Mouse (Mus musculus) c-Kit-negative CD71-positive TER-119-positive erythroid progenitor cells, embryonic 14.5 days (primary cell): Measurements from ENCODE around the gene Chst14.

Source experiments
- DNase-seq: peaks from one replicate; pipeline ENCODE4 v3.0.0-alpha.2; 2013; ENCODE audit warnings: low read depth, low spot score

The Chst14 gene

GRCm38 (mm10) chr2:118905433-118906117 is 20.7 kb upstream of the Chst14 start:
- no peak for DNase-seq

GRCm38 (mm10) chr2:118906118-118906492 is 20.2 kb upstream of the Chst14 start:
- no peak for DNase-seq

GRCm38 (mm10) chr2:118907781-118908180 is 18.5 kb upstream of the Chst14 start:
- DNase-seq: no peak

GRCm38 (mm10) chr2:118909151-118909550 is 17.1 kb upstream of the Chst14 start:
- DNase-seq: no peak

GRCm38 (mm10) chr2:118910605-118911278 is 15.6 kb upstream of the Chst14 start:
- no peak for DNase-seq

GRCm38 (mm10) chr2:118912706-118913105 is 13.6 kb upstream of the Chst14 start:
- DNase-seq: no peak

GRCm38 (mm10) chr2:118913551-118914276 is 12.6 kb upstream of the Chst14 start:
- DNase-seq: no peak

- DNase-seq: no peak
Observed at GRCm38 (mm10) chr2:118914685-118915084, 11.6 kb upstream of the Chst14 start.

- DNase-seq: no peak
Observed at GRCm38 (mm10) chr2:118916436-118916835, 9.9 kb upstream of the Chst14 start.

GRCm38 (mm10) chr2:118918543-118918942 is 7.8 kb upstream of the Chst14 start:
- DNase-seq: no peak

- no peak for DNase-seq
Observed at GRCm38 (mm10) chr2:118920428-118920827, 5.9 kb upstream of the Chst14 start.

- no peak for DNase-seq
Observed at GRCm38 (mm10) chr2:118925952-118926351, 344 bp upstream of the Chst14 start.

- no peak for DNase-seq
Observed at GRCm38 (mm10) chr2:118926998-118927739, 873 bp downstream of the Chst14 start.

GRCm38 (mm10) chr2:118941341-118941740 is 15.0 kb downstream of the Chst14 start:
- DNase-seq: no peak

GRCm38 (mm10) chr2:118943232-118943631 is 16.9 kb downstream of the Chst14 start:
- DNase-seq: no peak

- DNase-seq: no peak
Observed at GRCm38 (mm10) chr2:118948818-118949217, 22.5 kb downstream of the Chst14 start.

- no peak for DNase-seq
Observed at GRCm38 (mm10) chr2:118949699-118950098, 23.4 kb downstream of the Chst14 start.

GRCm38 (mm10) chr2:118956497-118956896 is 30.2 kb downstream of the Chst14 start:
- DNase-seq: no peak

- DNase-seq: no peak
Observed at GRCm38 (mm10) chr2:118959644-118960043, 33.3 kb downstream of the Chst14 start.

GRCm38 (mm10) chr2:118960413-118960812 is 34.1 kb downstream of the Chst14 start:
- no peak for DNase-seq

GRCm38 (mm10) chr2:118961546-118961945 is 35.2 kb downstream of the Chst14 start:
- DNase-seq: no peak
